Mouse (Mus musculus): Measurements from ENCODE around the gene Rheb. TPM values are rescaled to one million over a fixed set of nuclear protein-coding genes. Genes with fewer than 3 reads are reported as not detected.

The Rheb gene
- total and polyA plus RNA-seq, 2 experiments from 2014 or later: 117 to 335 TPM

GRCm38 (mm10) chr5:24817191-24817590 is 25.2 kb downstream of the Rheb start:
- no peak overlapping the region for H3K9ac ChIP-seq
- TF ChIP-seq CTCF (IDR thresholded peaks at IDR 0.05; ENCODE audit: low read depth): no peak
- no peak overlapping the region for H3K4me2 ChIP-seq (ENCODE audit: low read depth)
- no peak overlapping the region for H3K27ac ChIP-seq (ENCODE audit: low read depth, low read length)
- 40% methylated on average over 4 of the region's 4 CpGs for whole genome bisulfite sequencing
- H3K9me3 ChIP-seq (ENCODE audit: low read length): no peaks in the 10 kb centered on the region
- ATAC-seq (no peak), DNase-seq (no peak)
- H3K36me3 ChIP-seq (ENCODE audit: insufficient read depth): peaks cover 25% of the 10 kb centered on the region
- H3K27me3 ChIP-seq (ENCODE audit: insufficient read depth, low read length): no peaks in the 10 kb centered on the region
- no peak overlapping the region for H3K4me3 ChIP-seq (ENCODE audit: low read depth, low read length)
- no peaks in the 10 kb centered on the region for H3K4me1 ChIP-seq (ENCODE audit: insufficient read depth)

GRCm38 (mm10) chr5:24813946-24814345 is 28.5 kb downstream of the Rheb start:
- no peak for ATAC-seq
- no peak overlapping the region for H3K4me3 ChIP-seq (ENCODE audit: low read depth, low read length)
- H3K27ac ChIP-seq (ENCODE audit: low read depth, low read length): no peak overlapping the region
- H3K9me3 ChIP-seq (ENCODE audit: low read length): no peaks in the 10 kb centered on the region
- no peak overlapping the region for H3K4me2 ChIP-seq (ENCODE audit: low read depth)
- DNase-seq: no peak
- H3K4me1 ChIP-seq (ENCODE audit: insufficient read depth): no peaks in the 10 kb centered on the region
- TF ChIP-seq CTCF (IDR thresholded peaks at IDR 0.05; ENCODE audit: low read depth): no peak
- H3K9ac ChIP-seq: no peak overlapping the region
- peaks cover 47% of the 10 kb centered on the region for H3K36me3 ChIP-seq (ENCODE audit: insufficient read depth)
- no peaks in the 10 kb centered on the region for H3K27me3 ChIP-seq (ENCODE audit: insufficient read depth, low read length)
- WGBS: 84% methylated on average over 3 of the region's 3 CpGs

GRCm38 (mm10) chr5:24813005-24813404 is 29.4 kb downstream of the Rheb start:
- no peak overlapping the region for H3K9ac ChIP-seq
- WGBS: 76% methylated on average over 4 of the region's 4 CpGs
- H3K4me3 ChIP-seq (ENCODE audit: low read depth, low read length): no peak overlapping the region
- no peaks in the 10 kb centered on the region for H3K4me1 ChIP-seq (ENCODE audit: insufficient read depth)
- H3K9me3 ChIP-seq (ENCODE audit: low read length): no peaks in the 10 kb centered on the region
- ATAC-seq (no peak), DNase-seq (no peak)
- no peak overlapping the region for H3K27ac ChIP-seq (ENCODE audit: low read depth, low read length)
- peaks cover 51% of the 10 kb centered on the region for H3K36me3 ChIP-seq (ENCODE audit: insufficient read depth)
- H3K4me2 ChIP-seq (ENCODE audit: low read depth): no peak overlapping the region
- H3K27me3 ChIP-seq (ENCODE audit: insufficient read depth, low read length): no peaks in the 10 kb centered on the region
- TF ChIP-seq CTCF (IDR thresholded peaks at IDR 0.05; ENCODE audit: low read depth): no peak

GRCm38 (mm10) chr5:24805222-24805621 is 37.2 kb downstream of the Rheb start:
- Histone ChIP-seq H3K27ac (ENCODE audit: low read depth, low read length) (no peak overlapping the region), H3K4me2 (ENCODE audit: low read depth) (no peak overlapping the region), H3K27me3 (ENCODE audit: insufficient read depth, low read length) (no peaks in the 10 kb centered on the region), H3K9me3 (ENCODE audit: low read length) (no peaks in the 10 kb centered on the region), H3K4me1 (ENCODE audit: insufficient read depth) (no peaks in the 10 kb centered on the region), H3K4me3 (ENCODE audit: low read depth, low read length) (no peak overlapping the region), H3K36me3 (ENCODE audit: insufficient read depth) (peaks cover 67% of the 10 kb centered on the region), H3K9ac (no peak overlapping the region)
- DNase-seq: no peak
- WGBS: 83% methylated on average over 6 of the region's 6 CpGs
- no peak for ATAC-seq
- TF ChIP-seq CTCF (IDR thresholded peaks at IDR 0.05; ENCODE audit: low read depth): no peak

- WGBS: 87% methylated on average over 8 of the region's 8 CpGs
- H3K9me3 ChIP-seq (ENCODE audit: low read length): no peaks in the 10 kb centered on the region
- DNase-seq: no peak
- H3K4me2 ChIP-seq (ENCODE audit: low read depth): no peak overlapping the region
- H3K9ac ChIP-seq: no peak overlapping the region
- H3K4me3 ChIP-seq (ENCODE audit: low read depth, low read length): no peak overlapping the region
- ATAC-seq: no peak
- H3K4me1 ChIP-seq (ENCODE audit: insufficient read depth): no peaks in the 10 kb centered on the region
- no peak for TF ChIP-seq CTCF (IDR thresholded peaks at IDR 0.05; ENCODE audit: low read depth)
- peaks cover 66% of the 10 kb centered on the region for H3K36me3 ChIP-seq (ENCODE audit: insufficient read depth)
- no peak overlapping the region for H3K27ac ChIP-seq (ENCODE audit: low read depth, low read length)
- no peaks in the 10 kb centered on the region for H3K27me3 ChIP-seq (ENCODE audit: insufficient read depth, low read length)
These were observed 37.8 kb downstream of the Rheb start for GRCm38 (mm10) chr5:24804661-24805060.

GRCm38 (mm10) chr5:24801841-24802624 is 40.4 kb downstream of the Rheb start:
- Histone ChIP-seq H3K27ac (ENCODE audit: low read depth, low read length) (no peak overlapping the region), H3K9ac (no peak overlapping the region), H3K4me1 (ENCODE audit: insufficient read depth) (no peaks in the 10 kb centered on the region), H3K4me2 (ENCODE audit: low read depth) (no peak overlapping the region), H3K9me3 (ENCODE audit: low read length) (no peaks in the 10 kb centered on the region), H3K36me3 (ENCODE audit: insufficient read depth) (peaks cover 46% of the 10 kb centered on the region), H3K27me3 (ENCODE audit: insufficient read depth, low read length) (no peaks in the 10 kb centered on the region), H3K4me3 (ENCODE audit: low read depth, low read length) (no peak overlapping the region)
- WGBS: 87% methylated on average over 6 of the region's 6 CpGs
- DNase-seq (no peak), ATAC-seq (no peak)
- no peak for TF ChIP-seq CTCF (IDR thresholded peaks at IDR 0.05; ENCODE audit: low read depth)

GRCm38 (mm10) chr5:24800416-24800815 is 42.0 kb downstream of the Rheb start:
- peaks cover 30% of the 10 kb centered on the region for H3K36me3 ChIP-seq (ENCODE audit: insufficient read depth)
- ATAC-seq (peak; percentile 23; the same call in 1 of the 2 replicates), DNase-seq (peak; percentile 16)
- H3K4me1 ChIP-seq (ENCODE audit: insufficient read depth): no peaks in the 10 kb centered on the region
- H3K27me3 ChIP-seq (ENCODE audit: insufficient read depth, low read length): no peaks in the 10 kb centered on the region
- no peaks in the 10 kb centered on the region for H3K9me3 ChIP-seq (ENCODE audit: low read length)
- H3K27ac ChIP-seq (ENCODE audit: low read depth, low read length): no peak overlapping the region
- no peak overlapping the region for H3K4me3 ChIP-seq (ENCODE audit: low read depth, low read length)
- TF ChIP-seq CTCF (IDR thresholded peaks at IDR 0.05; ENCODE audit: low read depth): peak; percentile 51
- H3K9ac ChIP-seq: no peak overlapping the region
- H3K4me2 ChIP-seq (ENCODE audit: low read depth): no peak overlapping the region

All from forebrain, postnatal 0 days (tissue).